Comparison of ENCODE assay signal across 8 mouse cellular contexts in genomic region chr17:74395383-74396065, GRCm38 (mm10). TPM values are rescaled to one million over a fixed set of nuclear protein-coding genes. Genes with fewer than 3 reads are reported as not detected.
DNase-seq lines count a peak whose midpoint lies in the region; ATAC-seq and TF ChIP-seq lines count a peak whose summit lies in the region.

Gene Slc30a6, plus strand, starts transcription at chr17:74395608.

- TF ChIP-seq CTCF in lung, postnatal 0 days (IDR thresholded peaks at IDR 0.05), result no peak

- peak within 1 kb of the TSS; percentile 95 for H3K9ac ChIP-seq in lung, postnatal 0 days (replicated peaks; ENCODE audit: low read depth)

- H3K36me3 ChIP-seq in hindbrain, embryonic 10.5 days, result no peaks in the 10 kb centered on the region
- H3K36me3 ChIP-seq in lung, postnatal 0 days (ENCODE audit: insufficient read depth, low read length), result no peaks in the 10 kb centered on the region

- ATAC-seq in frontal cortex, adult (ENCODE audit: low TSS enrichment), result peak; percentile 98
- ATAC-seq in lung, postnatal 0 days, result peak; percentile 100

- peak within 1 kb of the TSS; percentile 74 for H3K4me2 ChIP-seq in lung, postnatal 0 days (replicated peaks; ENCODE audit: low read depth, low read length)

- no peaks in the 10 kb centered on the region for H3K27me3 ChIP-seq in hindbrain, embryonic 10.5 days (ENCODE audit: insufficient read depth, poor library complexity, severe bottlenecking)
- H3K27me3 ChIP-seq in lung, postnatal 0 days (replicated peaks; ENCODE audit: insufficient read depth, low read length), result no peaks in the 10 kb centered on the region

- peak within 1 kb of the TSS; percentile 91 for H3K4me3 ChIP-seq in hindbrain, embryonic 10.5 days
- peak within 1 kb of the TSS; percentile 88 for H3K4me3 ChIP-seq in lung, postnatal 0 days (ENCODE audit: low read depth, low read length)

- no peaks in the 10 kb centered on the region for H3K9me3 ChIP-seq in hindbrain, embryonic 10.5 days
- H3K9me3 ChIP-seq in lung, postnatal 0 days (ENCODE audit: low read length), result no peaks in the 10 kb centered on the region

- H3K27ac ChIP-seq in hindbrain, embryonic 10.5 days, result peak within 1 kb of the TSS; percentile 93
- peak within 1 kb of the TSS; percentile 94 for H3K27ac ChIP-seq in lung, postnatal 0 days (ENCODE audit: low read length)

- peak; percentile 98 for DNase-seq in MN1 (ENCODE audit: low spot score)
- DNase-seq in cerebellum, adult 9-10 months, result peak; percentile 95
- peak; percentile 95 for DNase-seq in hindbrain, embryonic 10.5 days (ENCODE audit: low spot score)
- DNase-seq in layer of hippocampus, adult 9-11 months, result peak; percentile 98
- peak; percentile 99 for DNase-seq in lung, postnatal 0 days (ENCODE audit: low spot score)
- DNase-seq in ovary, postnatal 14 days (ENCODE audit: low spot score), result peak; percentile 91
- peak; percentile 97 for DNase-seq in thymus, postnatal 14 days

- no peak for TF ChIP-seq EP300 in lung, postnatal 0 days (IDR thresholded peaks at IDR 0.05)

- H3K4me1 ChIP-seq in hindbrain, embryonic 10.5 days (replicated peaks), result peaks cover 13% of the 10 kb centered on the region
- no peaks in the 10 kb centered on the region for H3K4me1 ChIP-seq in lung, postnatal 0 days (ENCODE audit: insufficient read depth, low read depth, low read length)

- under 1% methylated on average over 41 of the region's 41 CpGs for WGBS in hindbrain, embryonic 10.5 days
- WGBS in lung, postnatal 0 days, result under 1% methylated on average over 40 of the region's 41 CpGs

RNA-seq across cellular contexts. Expression of gene Slc30a6, which starts in this region (rescaled TPM):
- polyA plus RNA-seq in hindbrain, embryonic 10.5 days (2016; fragmentation: Nextera tagmentation; extraction: Ambion mirVana), result 28.4 and 33.8 TPM in 2 replicates
- 26.7 and 28.6 TPM in 2 replicates for polyA plus RNA-seq in lung, postnatal 0 days (2015; fragmentation: Nextera tagmentation; extraction: Ambion mirVana)

Comparison
In these comparisons a context has a peak if more than half of its experiments do, and no peak if none do; other contexts are left out.
1. Peak in every context shown above with its lines: DNase-seq, ATAC-seq, H3K4me3 ChIP-seq and H3K27ac ChIP-seq.